Mouse (Mus musculus) lung, adult 2 months (tissue): Measurements from ENCODE around the gene Rnf223.

Experiments
- CTCF ChIP-seq: fragments of 200-500 bp; IDR thresholded peaks from 2 replicates; pipeline ENCODE4 v1.5.1; 2011; ENCODE audit warnings: mild to moderate bottlenecking, low read length, control low read depth; ENCODE audit not compliant: insufficient read depth
- POLR2A ChIP-seq: fragments of 200-500 bp; IDR thresholded peaks from 2 replicates; pipeline ENCODE4 v1.6.1; 2011; ENCODE audit warnings: low read depth, mild to moderate bottlenecking, control low read depth, low read length, borderline replicate concordance; ENCODE audit errors: extremely low read depth

DNA sequence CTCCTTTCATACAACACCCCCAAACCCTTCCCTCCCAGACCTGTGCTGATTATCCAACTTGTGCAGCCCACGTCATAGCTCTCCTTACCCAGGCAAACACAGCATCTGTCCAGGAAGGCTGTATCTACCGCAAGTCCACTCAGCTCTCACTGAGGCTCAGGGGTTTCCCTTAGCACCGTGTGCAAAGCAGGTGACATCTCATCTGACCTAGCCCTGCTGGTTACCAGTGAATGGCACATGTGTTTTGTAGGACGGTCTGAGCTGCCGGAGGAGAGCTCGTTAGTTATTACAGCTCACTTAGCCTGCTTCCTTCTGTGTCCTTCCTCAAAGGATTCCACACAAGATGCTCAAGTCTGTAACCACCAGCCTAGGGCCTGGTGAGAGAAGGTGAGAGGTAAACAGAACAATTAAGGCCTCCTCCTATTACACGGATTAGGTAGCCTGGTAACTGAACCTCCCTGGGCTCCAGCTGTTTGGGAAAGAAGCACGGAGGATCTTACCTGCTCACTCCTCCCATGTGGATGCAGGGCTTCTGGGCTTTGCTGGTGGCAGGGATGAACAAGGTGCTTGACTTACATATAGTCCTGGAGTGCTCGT is 32.4 kb upstream of the Rnf223 start:
- no peak for TF ChIP-seq CTCF
- no peak for TF ChIP-seq POLR2A
